Mouse (Mus musculus): ENCODE results near the gene Ddost. TPM values are rescaled to one million over a fixed set of nuclear protein-coding genes. Genes with fewer than 3 reads are reported as not detected.

Gene Ddost
- polyA plus RNA-seq, 1 experiment from 2014 or later = 176 TPM

- ATAC-seq = no peak
- Histone ChIP-seq H3K4me1 (no peaks in the 10 kb centered on the region), H3K9me3 (replicated peaks) (no peaks in the 10 kb centered on the region; the same call in 1 of the 2 replicates), H3K27ac (no peak overlapping the region; the same call in 1 of the 2 replicates), H3K36me3 (ENCODE audit: poor library complexity, severe bottlenecking) (peaks cover 92% of the 10 kb centered on the region), H3K4me2 (no peak overlapping the region), H3K4me3 (no peak overlapping the region), H3K9ac (no peak overlapping the region), H3K27me3 (no peaks in the 10 kb centered on the region)
- WGBS = 97% methylated on average over 4 of the region's 4 CpGs
Measured at GRCm38 (mm10) chr4:138313795-138314194, 9.3 kb downstream of the Ddost start.

GRCm38 (mm10) chr4:138315781-138316180, 11.3 kb downstream of the Ddost start:
- Histone ChIP-seq H3K4me2 (no peak overlapping the region), H3K4me1 (no peaks in the 10 kb centered on the region), H3K27me3 (no peaks in the 10 kb centered on the region), H3K36me3 (ENCODE audit: poor library complexity, severe bottlenecking) (peaks cover 76% of the 10 kb centered on the region), H3K27ac (no peak overlapping the region), H3K4me3 (no peak overlapping the region), H3K9ac (no peak overlapping the region), H3K9me3 (replicated peaks) (no peaks in the 10 kb centered on the region; the same call in 1 of the 2 replicates)
- no peak for ATAC-seq
- WGBS = 70% methylated on average over 9 of the region's 9 CpGs

- WGBS = 88% methylated on average over 6 of the region's 6 CpGs
- no peak overlapping the region for H3K4me2 ChIP-seq
- no peak for ATAC-seq
- no peak overlapping the region for H3K9ac ChIP-seq
- H3K4me1 ChIP-seq = no peaks in the 10 kb centered on the region
- no peaks in the 10 kb centered on the region for H3K27me3 ChIP-seq
- H3K4me3 ChIP-seq = no peak overlapping the region
- H3K27ac ChIP-seq = no peak overlapping the region
- H3K9me3 ChIP-seq (replicated peaks) = no peaks in the 10 kb centered on the region; the same call in 1 of the 2 replicates
- H3K36me3 ChIP-seq (ENCODE audit: poor library complexity, severe bottlenecking) = peaks cover 70% of the 10 kb centered on the region
Measured at GRCm38 (mm10) chr4:138316369-138316768, 11.8 kb downstream of the Ddost start.

- 50% methylated on average over 6 of the region's 6 CpGs for WGBS
- Histone ChIP-seq H3K36me3 (ENCODE audit: poor library complexity, severe bottlenecking) (peaks cover 47% of the 10 kb centered on the region), H3K4me1 (peaks cover 15% of the 10 kb centered on the region), H3K4me3 (no peak overlapping the region), H3K27ac (no peak overlapping the region), H3K9me3 (replicated peaks) (no peaks in the 10 kb centered on the region; the same call in 1 of the 2 replicates), H3K27me3 (no peaks in the 10 kb centered on the region), H3K9ac (no peak overlapping the region), H3K4me2 (no peak overlapping the region)
- ATAC-seq = peak; percentile 63
Measured at GRCm38 (mm10) chr4:138318509-138319266, 14.2 kb downstream of the Ddost start.

- H3K27me3 ChIP-seq = no peaks in the 10 kb centered on the region
- peaks cover 20% of the 10 kb centered on the region for H3K4me1 ChIP-seq
- H3K36me3 ChIP-seq (ENCODE audit: poor library complexity, severe bottlenecking) = peaks cover 38% of the 10 kb centered on the region
- peak; percentile 48 for ATAC-seq
- WGBS = 33% methylated on average over 10 of the region's 10 CpGs
- H3K4me2 ChIP-seq = no peak overlapping the region
- H3K4me3 ChIP-seq = no peak overlapping the region
- H3K9me3 ChIP-seq (replicated peaks) = no peaks in the 10 kb centered on the region; the same call in 1 of the 2 replicates
- H3K9ac ChIP-seq = no peak overlapping the region
- no peak overlapping the region for H3K27ac ChIP-seq
Measured at GRCm38 (mm10) chr4:138319508-138319907, 15.0 kb downstream of the Ddost start.

- H3K4me3 ChIP-seq = no peak overlapping the region
- peaks cover 25% of the 10 kb centered on the region for H3K4me1 ChIP-seq
- no peak overlapping the region for H3K9ac ChIP-seq
- no peak overlapping the region for H3K4me2 ChIP-seq
- H3K27me3 ChIP-seq = no peaks in the 10 kb centered on the region
- ATAC-seq = no peak
- H3K27ac ChIP-seq = no peak overlapping the region
- peaks cover 26% of the 10 kb centered on the region for H3K36me3 ChIP-seq (ENCODE audit: poor library complexity, severe bottlenecking)
- WGBS = 85% methylated on average over 11 of the region's 11 CpGs
- H3K9me3 ChIP-seq (replicated peaks) = no peaks in the 10 kb centered on the region; the same call in 1 of the 2 replicates
Measured at GRCm38 (mm10) chr4:138320711-138321110, 16.2 kb downstream of the Ddost start.

GRCm38 (mm10) chr4:138321488-138321887, 17.0 kb downstream of the Ddost start:
- Histone ChIP-seq H3K9me3 (replicated peaks) (no peaks in the 10 kb centered on the region; the same call in 1 of the 2 replicates), H3K4me2 (no peak overlapping the region), H3K27me3 (no peaks in the 10 kb centered on the region), H3K4me1 (peaks cover 25% of the 10 kb centered on the region), H3K27ac (no peak overlapping the region), H3K9ac (no peak overlapping the region), H3K36me3 (ENCODE audit: poor library complexity, severe bottlenecking) (peaks cover 19% of the 10 kb centered on the region), H3K4me3 (no peak overlapping the region)
- ATAC-seq = no peak
- WGBS = 79% methylated on average over 7 of the region's 7 CpGs

- no peak for ATAC-seq
- Histone ChIP-seq H3K36me3 (ENCODE audit: poor library complexity, severe bottlenecking) (peaks cover 7% of the 10 kb centered on the region; the same call in 1 of the 2 replicates), H3K4me3 (no peak overlapping the region), H3K4me2 (no peak overlapping the region), H3K4me1 (peaks cover 25% of the 10 kb centered on the region), H3K9me3 (replicated peaks) (no peaks in the 10 kb centered on the region), H3K27me3 (no peaks in the 10 kb centered on the region), H3K27ac (0 out of 2 replicates have a peak overlapping the region, but pooled peaks have one; percentile 25), H3K9ac (no peak overlapping the region)
- WGBS = 17% methylated on average over 4 of the region's 4 CpGs
Measured at GRCm38 (mm10) chr4:138322692-138323091, 18.2 kb downstream of the Ddost start.

- WGBS = 76% methylated on average over 4 of the region's 4 CpGs
- Histone ChIP-seq H3K4me3 (no peak overlapping the region), H3K36me3 (ENCODE audit: poor library complexity, severe bottlenecking) (peaks cover 4% of the 10 kb centered on the region; the same call in 1 of the 2 replicates), H3K9ac (no peak overlapping the region), H3K27me3 (no peaks in the 10 kb centered on the region), H3K27ac (peak overlapping the region; percentile 57; the same call in 1 of the 2 replicates), H3K4me2 (no peak overlapping the region), H3K9me3 (replicated peaks) (no peaks in the 10 kb centered on the region), H3K4me1 (peaks cover 25% of the 10 kb centered on the region)
- no peak for ATAC-seq
Measured at GRCm38 (mm10) chr4:138323753-138324152, 19.2 kb downstream of the Ddost start.

GRCm38 (mm10) chr4:138324451-138324850, 19.9 kb downstream of the Ddost start:
- 0 out of 2 replicates have a peak, but pooled peaks cover 4% of the 10 kb centered on the region for H3K36me3 ChIP-seq (ENCODE audit: poor library complexity, severe bottlenecking)
- H3K4me1 ChIP-seq = peaks cover 25% of the 10 kb centered on the region
- H3K9ac ChIP-seq = no peak overlapping the region
- no peaks in the 10 kb centered on the region for H3K27me3 ChIP-seq
- 96% methylated on average over 3 of the region's 3 CpGs for WGBS
- no peak overlapping the region for H3K4me3 ChIP-seq
- no peak overlapping the region for H3K4me2 ChIP-seq
- H3K9me3 ChIP-seq (replicated peaks) = no peaks in the 10 kb centered on the region
- no peak for ATAC-seq
- H3K27ac ChIP-seq = no peak overlapping the region

- no peaks in the 10 kb centered on the region for H3K36me3 ChIP-seq (ENCODE audit: poor library complexity, severe bottlenecking)
- WGBS = under 1% methylated on average over 45 of the region's 45 CpGs
- H3K27me3 ChIP-seq = peaks cover 6% of the 10 kb centered on the region; the same call in 1 of the 2 replicates
- ATAC-seq = peak; percentile 86
- H3K27ac ChIP-seq = peak overlapping the region; percentile 96
- peak overlapping the region; percentile 70 for H3K4me2 ChIP-seq
- no peaks in the 10 kb centered on the region for H3K9me3 ChIP-seq (replicated peaks)
- H3K4me1 ChIP-seq = peaks cover 25% of the 10 kb centered on the region
- peak overlapping the region; percentile 86 for H3K4me3 ChIP-seq
- peak overlapping the region; percentile 88 for H3K9ac ChIP-seq
Measured at GRCm38 (mm10) chr4:138325466-138326076, 21.0 kb downstream of the Ddost start.

GRCm38 (mm10) chr4:138326077-138326695, 21.7 kb downstream of the Ddost start, which contains the start of gene Pink1:
Pink1 (minus strand) TSS chr4:138326307.
- 4% methylated on average over 41 of the region's 41 CpGs for WGBS
- Histone ChIP-seq H3K36me3 (ENCODE audit: poor library complexity, severe bottlenecking) (no peaks in the 10 kb centered on the region), H3K9ac (peak within 1 kb of the TSS; percentile 88), H3K9me3 (replicated peaks) (no peaks in the 10 kb centered on the region), H3K4me3 (peak within 1 kb of the TSS; percentile 86), H3K4me2 (peak within 1 kb of the TSS; percentile 70), H3K27ac (peak within 1 kb of the TSS; percentile 96), H3K4me1 (peaks cover 25% of the 10 kb centered on the region), H3K27me3 (peaks cover 12% of the 10 kb centered on the region)
- ATAC-seq = peak; percentile 77

Measured in forebrain, embryonic 13.5 days (tissue).